Mouse (Mus musculus) stomach, embryonic 15.5 days (tissue): ENCODE data around the gene Rassf2. TPM values are rescaled to one million over a fixed set of nuclear protein-coding genes. Genes with fewer than 3 reads are reported as not detected.

Experiments
- ATAC-seq: fragments of 200-750 bp; cut with Nextera tagmentation; 2 replicates; pipeline ENCODE4 v1.8.0; 2017; ENCODE audit warnings: low read depth, moderate number of reproducible peaks, moderate TSS enrichment; ENCODE audit not compliant: insufficient read depth, low FRiP score
- H3K27ac ChIP-seq: fragments of 300-500 bp; sonication (generic); 2 replicates; pipeline ENCODE4 v1.5.1; 2015; ENCODE audit warnings: mild to moderate bottlenecking, inconsistent platforms
- H3K27me3 ChIP-seq: fragments of 300-500 bp; sonication (generic); replicated peaks from 2 replicates; pipeline ENCODE4 v1.6.1; 2015; ENCODE audit warnings: inconsistent platforms
- H3K36me3 ChIP-seq: fragments of 300-500 bp; sonication (generic); 2 replicates; pipeline ENCODE4 v1.6.1; 2015; ENCODE audit warnings: inconsistent platforms
- H3K4me1 ChIP-seq: fragments of 300-500 bp; sonication (generic); 2 replicates; pipeline ENCODE4 v1.6.1; 2015; ENCODE audit warnings: inconsistent platforms
- H3K4me2 ChIP-seq: fragments of 300-500 bp; sonication (generic); 2 replicates; pipeline ENCODE4 v1.6.1; 2015; ENCODE audit warnings: mild to moderate bottlenecking, inconsistent platforms
- H3K4me3 ChIP-seq: fragments of 300-500 bp; sonication (generic); replicated peaks from 2 replicates; pipeline ENCODE4 v1.5.1; 2015; ENCODE audit warnings: inconsistent platforms
- H3K9ac ChIP-seq: fragments of 300-500 bp; sonication (generic); 2 replicates; pipeline ENCODE4 v1.6.1; 2015; ENCODE audit warnings: inconsistent platforms
- H3K9me3 ChIP-seq: fragments of 300-500 bp; sonication (generic); 2 replicates; pipeline ENCODE4 v1.6.1; 2016; ENCODE audit warnings: inconsistent platforms
- WGBS: fragments of 180-500 bp; shearing (Covaris S2); methylation state at CpG from one replicate; pipeline ENCODE4 v1.1.7; 2015; 5-methylcytosine and 5-hydroxymethylcytosine counted together
- polyA plus RNA-seq: library from polyadenylated mRNA; unstranded; fragments of >200 nt; fragmentation: Nextera tagmentation; extraction: Ambion mirVana; gene quantifications from 2 replicates; pipeline ENCODE4 v1.2.1, GENCODE M21; 2015

Gene Rassf2
- polyA plus RNA-seq, 1 experiment from 2014 or later: 10.9 TPM

GRCm38 (mm10) chr2:132031364-132032095, 1.5 kb upstream of the Rassf2 start:
- H3K4me1 ChIP-seq: peaks cover 10% of the 10 kb centered on the region; the same call in 1 of the 2 replicates
- peak overlapping the region; percentile 92; the same call in 1 of the 2 replicates for H3K4me2 ChIP-seq
- H3K9ac ChIP-seq: no peak overlapping the region
- no peak for ATAC-seq
- 74% methylated on average over 11 of the region's 11 CpGs for WGBS
- H3K4me3 ChIP-seq: no peak overlapping the region
- H3K9me3 ChIP-seq: no peaks in the 10 kb centered on the region
- no peaks in the 10 kb centered on the region for H3K36me3 ChIP-seq
- H3K27ac ChIP-seq: peak overlapping the region; percentile 82; the same call in 1 of the 2 replicates
- H3K27me3 ChIP-seq: peaks cover 24% of the 10 kb centered on the region

- Histone ChIP-seq H3K4me3 (peak overlapping the region; percentile 55), H3K27me3 (peaks cover 24% of the 10 kb centered on the region), H3K4me1 (peaks cover 10% of the 10 kb centered on the region; the same call in 1 of the 2 replicates), H3K4me2 (peak overlapping the region; percentile 92), H3K36me3 (no peaks in the 10 kb centered on the region), H3K9me3 (no peaks in the 10 kb centered on the region), H3K9ac (no peak overlapping the region; the same call in 1 of the 2 replicates), H3K27ac (peak overlapping the region; percentile 82)
- WGBS: 16% methylated on average over 23 of the region's 23 CpGs
- no peak for ATAC-seq
Measured at GRCm38 (mm10) chr2:132030418-132031363, 633 bp upstream of the Rassf2 start.

DNA sequence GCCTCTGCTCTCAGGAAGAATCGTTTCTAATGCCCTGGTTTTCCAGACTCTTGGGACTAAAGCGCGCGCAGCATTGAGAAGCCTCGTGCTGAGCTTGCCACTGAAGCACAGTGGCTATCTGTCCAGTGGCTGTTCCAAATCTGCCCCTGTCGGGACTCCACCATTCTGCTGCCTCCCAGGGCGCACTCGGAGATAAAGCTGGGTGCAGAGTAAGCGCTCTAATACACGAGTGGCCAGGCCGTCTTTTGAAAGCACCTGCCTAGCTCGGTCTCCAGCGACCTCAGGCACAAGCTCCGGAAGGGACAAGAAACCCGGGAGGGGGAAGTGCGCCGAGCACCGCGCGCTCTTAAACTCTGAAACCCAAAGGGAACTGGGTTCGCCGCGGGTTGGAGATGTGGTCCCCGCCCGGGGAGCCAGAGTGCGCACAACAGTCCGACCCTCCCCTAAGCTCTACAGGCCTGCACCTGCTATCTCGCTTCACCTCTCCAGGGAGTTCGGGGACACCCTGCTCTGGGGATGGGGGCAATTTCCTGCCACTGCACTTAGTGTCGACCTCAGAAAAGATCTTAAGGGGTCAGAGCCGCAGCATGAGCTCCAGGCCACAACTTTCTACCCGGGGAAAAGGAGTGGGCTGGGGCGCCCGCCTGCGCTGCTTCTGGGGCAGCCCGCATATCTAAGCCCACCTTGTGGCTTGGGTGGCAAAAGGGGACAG, 1.0 kb downstream of the Rassf2 start:
- peak overlapping the region; percentile 55 for H3K4me3 ChIP-seq
- H3K27me3 ChIP-seq: peaks cover 24% of the 10 kb centered on the region
- ATAC-seq: peak; percentile 20
- WGBS: 2% methylated on average over 36 of the region's 36 CpGs
- peak overlapping the region; percentile 50; the same call in 1 of the 2 replicates for H3K9ac ChIP-seq
- no peaks in the 10 kb centered on the region for H3K9me3 ChIP-seq
- H3K27ac ChIP-seq: peak overlapping the region; percentile 57
- H3K4me2 ChIP-seq: peak overlapping the region; percentile 92
- H3K4me1 ChIP-seq: peaks cover 10% of the 10 kb centered on the region; the same call in 1 of the 2 replicates
- H3K36me3 ChIP-seq: no peaks in the 10 kb centered on the region

GRCm38 (mm10) chr2:132028107-132028506, 2.0 kb downstream of the Rassf2 start:
- WGBS: 50% methylated on average over 5 of the region's 5 CpGs
- peak overlapping the region; percentile 92 for H3K4me2 ChIP-seq
- H3K4me3 ChIP-seq: peak overlapping the region; percentile 55

DNA sequence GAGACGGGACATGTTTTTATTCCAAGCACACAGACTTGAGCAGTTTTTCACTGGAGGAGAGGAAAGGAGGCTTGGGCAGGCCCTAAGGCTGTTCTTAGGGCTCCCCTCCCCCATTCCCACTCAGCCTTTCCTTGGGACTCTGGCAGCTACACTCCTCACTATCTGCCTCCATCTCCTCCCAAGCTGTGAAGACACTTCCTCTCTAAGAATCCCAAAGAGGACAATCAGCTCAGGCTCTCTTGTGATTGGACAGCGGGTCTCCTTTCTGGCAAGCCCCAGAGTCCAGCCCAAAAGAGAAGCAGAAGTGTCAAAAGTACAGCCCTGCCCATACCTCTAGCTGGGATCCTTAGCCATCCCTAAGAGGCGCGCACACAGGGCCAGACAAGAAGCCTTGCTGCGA, 2.7 kb downstream of the Rassf2 start:
- no peak for ATAC-seq
- Histone ChIP-seq H3K4me1 (peaks cover 10% of the 10 kb centered on the region; the same call in 1 of the 2 replicates), H3K27ac (no peak overlapping the region), H3K4me2 (peak overlapping the region; percentile 92), H3K4me3 (no peak overlapping the region), H3K9ac (no peak overlapping the region), H3K36me3 (no peaks in the 10 kb centered on the region), H3K27me3 (peaks cover 24% of the 10 kb centered on the region), H3K9me3 (no peaks in the 10 kb centered on the region)
- 66% methylated on average over 5 of the region's 5 CpGs for WGBS

More at GRCm38 (mm10) chr2:132028107-132028506, 2.0 kb downstream of the Rassf2 start:
- no peaks in the 10 kb centered on the region for H3K36me3 ChIP-seq
- no peak overlapping the region for H3K27ac ChIP-seq
- no peak for ATAC-seq
- no peaks in the 10 kb centered on the region for H3K9me3 ChIP-seq
- H3K4me1 ChIP-seq: peaks cover 10% of the 10 kb centered on the region; the same call in 1 of the 2 replicates
- peaks cover 24% of the 10 kb centered on the region for H3K27me3 ChIP-seq
- H3K9ac ChIP-seq: no peak overlapping the region

DNA sequence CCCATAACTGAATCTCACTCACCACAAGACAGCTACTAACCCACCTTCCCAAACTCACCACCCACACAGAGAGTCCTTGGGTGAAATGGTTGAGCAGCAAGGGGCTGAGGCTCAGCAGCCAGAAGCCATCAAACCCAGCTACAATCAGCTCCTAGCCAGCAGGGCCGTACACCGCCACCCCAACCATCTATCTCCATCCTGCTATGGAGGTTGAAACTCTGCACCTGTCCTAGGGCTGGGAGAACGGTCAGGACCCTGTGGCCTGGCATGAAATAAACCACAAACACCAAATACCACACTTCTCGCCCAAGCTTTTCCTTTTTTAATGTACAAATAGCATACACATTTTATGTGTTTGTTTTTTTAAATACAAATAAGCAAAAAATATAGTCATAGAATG, 6.0 kb downstream of the Rassf2 start:
- no peaks in the 10 kb centered on the region for H3K36me3 ChIP-seq
- peaks cover 18% of the 10 kb centered on the region for H3K27me3 ChIP-seq
- WGBS: 60% methylated on average over 4 of the region's 4 CpGs
- H3K9me3 ChIP-seq: no peaks in the 10 kb centered on the region
- no peak for ATAC-seq
- no peak overlapping the region for H3K9ac ChIP-seq
- H3K27ac ChIP-seq: no peak overlapping the region
- no peak overlapping the region for H3K4me2 ChIP-seq
- no peak overlapping the region for H3K4me3 ChIP-seq
- H3K4me1 ChIP-seq: peaks cover 4% of the 10 kb centered on the region; the same call in 1 of the 2 replicates

DNA sequence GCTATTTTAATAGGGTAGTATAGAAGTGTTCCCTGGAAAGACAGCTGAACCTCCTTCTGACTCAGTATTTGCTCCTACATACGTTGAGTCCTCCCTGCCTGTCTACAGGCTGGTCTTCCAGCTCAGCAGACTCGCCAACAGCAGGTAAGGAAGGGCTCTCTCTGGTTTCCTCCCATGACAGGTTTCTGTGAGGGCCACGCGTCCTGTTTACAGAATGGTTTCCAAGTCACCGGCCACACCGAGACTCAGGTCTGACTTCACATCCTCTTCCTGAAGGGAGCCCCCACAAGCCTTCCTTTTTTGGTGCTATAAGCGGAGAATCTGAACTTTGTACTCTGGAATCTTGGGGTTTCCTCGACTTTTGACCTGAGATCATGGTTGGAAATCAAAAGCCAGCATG, 7.4 kb downstream of the Rassf2 start:
- peaks cover 4% of the 10 kb centered on the region; the same call in 1 of the 2 replicates for H3K4me1 ChIP-seq
- no peak overlapping the region for H3K9ac ChIP-seq
- 76% methylated on average over 8 of the region's 8 CpGs for WGBS
- H3K9me3 ChIP-seq: no peaks in the 10 kb centered on the region
- ATAC-seq: no peak
- H3K4me3 ChIP-seq: no peak overlapping the region
- no peak overlapping the region for H3K4me2 ChIP-seq
- H3K27ac ChIP-seq: no peak overlapping the region
- H3K36me3 ChIP-seq: no peaks in the 10 kb centered on the region
- H3K27me3 ChIP-seq: peaks cover 5% of the 10 kb centered on the region

- Histone ChIP-seq H3K9me3 (no peaks in the 10 kb centered on the region), H3K27ac (peak overlapping the region; percentile 11; the same call in 1 of the 2 replicates), H3K27me3 (no peaks in the 10 kb centered on the region), H3K4me1 (peaks cover 4% of the 10 kb centered on the region; the same call in 1 of the 2 replicates), H3K36me3 (no peaks in the 10 kb centered on the region), H3K4me3 (no peak overlapping the region), H3K4me2 (no peak overlapping the region), H3K9ac (no peak overlapping the region)
- 80% methylated on average over 4 of the region's 4 CpGs for WGBS
- 0 out of 2 replicates have a peak, but pooled peaks have one; percentile 41 for ATAC-seq
Measured at GRCm38 (mm10) chr2:132021616-132022015, 8.4 kb downstream of the Rassf2 start.

- H3K4me3 ChIP-seq: no peak overlapping the region
- WGBS: 41% methylated on average over 5 of the region's 5 CpGs
- no peaks in the 10 kb centered on the region for H3K9me3 ChIP-seq
- H3K27ac ChIP-seq: peak overlapping the region; percentile 63; the same call in 1 of the 2 replicates
- no peaks in the 10 kb centered on the region for H3K36me3 ChIP-seq
- H3K4me2 ChIP-seq: no peak overlapping the region
- peaks cover 4% of the 10 kb centered on the region; the same call in 1 of the 2 replicates for H3K4me1 ChIP-seq
- H3K9ac ChIP-seq: no peak overlapping the region
- ATAC-seq: 0 out of 2 replicates have a peak, but pooled peaks have one; percentile 24
- no peaks in the 10 kb centered on the region for H3K27me3 ChIP-seq
Measured at GRCm38 (mm10) chr2:132020991-132021541, 9.0 kb downstream of the Rassf2 start.

DNA sequence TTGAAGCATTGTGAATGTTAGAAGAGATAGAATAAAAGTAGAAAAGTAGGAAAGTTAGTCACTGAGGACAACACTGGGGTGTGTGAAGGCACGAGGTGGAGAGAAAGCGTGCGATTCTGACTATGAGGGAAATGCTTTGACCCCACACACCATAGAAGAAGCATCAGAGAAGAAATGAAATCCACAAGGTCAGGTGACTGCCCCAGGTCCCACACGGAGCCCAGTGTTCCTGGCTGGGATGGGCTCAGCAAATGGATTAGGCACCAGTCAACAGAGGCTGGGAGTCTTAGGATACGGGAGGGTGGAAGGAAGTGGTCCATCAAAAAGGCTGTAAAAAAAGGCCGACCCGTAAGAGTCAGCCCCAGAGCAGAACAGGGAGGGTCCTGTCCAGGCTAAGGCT, 9.6 kb downstream of the Rassf2 start:
- Histone ChIP-seq H3K4me3 (no peak overlapping the region), H3K9me3 (no peaks in the 10 kb centered on the region), H3K27me3 (no peaks in the 10 kb centered on the region), H3K36me3 (no peaks in the 10 kb centered on the region), H3K27ac (no peak overlapping the region), H3K4me2 (no peak overlapping the region), H3K9ac (no peak overlapping the region), H3K4me1 (peaks cover 4% of the 10 kb centered on the region; the same call in 1 of the 2 replicates)
- WGBS: 64% methylated on average over 7 of the region's 7 CpGs
- ATAC-seq: no peak

DNA sequence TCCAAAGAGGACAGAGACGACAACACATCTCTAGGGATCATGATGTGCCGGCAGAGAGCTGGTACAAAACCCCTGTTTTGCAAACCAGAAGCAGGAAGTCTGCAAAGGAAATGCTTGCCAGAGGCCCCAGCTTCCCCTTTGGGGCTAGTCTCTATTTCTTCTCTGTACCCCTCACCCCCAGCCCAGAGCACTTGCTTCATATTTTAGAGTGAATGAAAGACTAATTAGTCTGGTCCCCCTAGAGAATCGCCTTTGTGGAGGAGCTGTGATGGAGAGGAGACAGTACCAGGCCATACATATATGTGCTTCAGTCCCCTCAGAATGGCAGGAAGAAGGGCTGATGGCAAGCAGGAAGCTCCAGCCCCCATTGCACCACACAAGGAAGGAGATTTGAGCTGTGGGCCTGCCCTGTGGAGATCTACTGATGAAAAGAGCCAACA, 10.7 kb downstream of the Rassf2 start:
- H3K4me1 ChIP-seq: peaks cover 4% of the 10 kb centered on the region; the same call in 1 of the 2 replicates
- H3K27ac ChIP-seq: 0 out of 2 replicates have a peak overlapping the region, but pooled peaks have one; percentile 23
- H3K9me3 ChIP-seq: no peaks in the 10 kb centered on the region
- H3K4me2 ChIP-seq: no peak overlapping the region
- H3K36me3 ChIP-seq: no peaks in the 10 kb centered on the region
- no peak for ATAC-seq
- 68% methylated on average over 3 of the region's 3 CpGs for WGBS
- no peak overlapping the region for H3K4me3 ChIP-seq
- no peaks in the 10 kb centered on the region for H3K27me3 ChIP-seq
- no peak overlapping the region for H3K9ac ChIP-seq
